Mouse (Mus musculus): ENCODE measurements around the gene Art4.

GRCm38 (mm10) chr6:136817549-136817948, 40.0 kb downstream of the Art4 start:
- TF ChIP-seq NANOG (IDR thresholded peaks at IDR 0.05; ENCODE audit: borderline replicate concordance, low read length) (no peak), CTCF (conservative IDR thresholded peaks at IDR 0.05; ENCODE audit: low read length) (no peak)

Measured in E14TG2a.4 (cell line).